ENCODE assay signal across 10 mouse cellular contexts in the genomic region with DNA sequence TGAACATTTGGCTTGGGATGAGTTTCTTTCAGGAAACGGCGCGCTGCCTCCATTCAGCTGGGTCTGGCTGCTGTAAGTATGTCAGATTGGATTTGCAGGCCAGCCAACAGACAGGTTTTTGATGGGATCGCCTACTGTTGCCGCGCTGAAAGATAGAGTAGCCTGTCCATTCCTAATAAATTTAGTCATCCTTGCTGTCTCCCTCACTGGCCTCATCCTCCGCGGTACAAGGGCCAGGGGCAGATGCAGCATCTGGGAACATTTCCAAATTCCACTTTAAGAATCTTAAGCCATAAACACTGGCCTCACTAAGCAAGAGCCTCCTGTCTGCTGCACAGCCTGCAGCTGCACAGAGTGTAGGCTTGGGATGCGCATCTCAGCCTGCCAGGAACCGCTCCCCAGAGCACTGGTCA.
DNase-seq lines count a peak whose midpoint lies in the region; ATAC-seq lines count a peak whose summit lies in the region.
"Had no signal": no experiment of that assay in that cellular context is flagged by ENCODE, and none has a peak within 500 bp of the region (broad histone marks: within the 10 kb centered on the region; RNA-seq: fewer than 3 reads in every experiment).

No protein-coding gene starts in this region.

- no peak overlapping the region for H3K9ac ChIP-seq in hindbrain, embryonic 16.5 days (ENCODE audit: low read depth, low read length)
- H3K9ac ChIP-seq in limb, embryonic 15.5 days: no peak overlapping the region
- H3K9ac ChIP-seq: embryonic facial prominence, embryonic 13.5 days had no signal

- H3K4me1 ChIP-seq in hindbrain, embryonic 16.5 days (ENCODE audit: control insufficient read depth, insufficient read depth, low read depth, low read length): peaks cover 3% of the 10 kb centered on the region; the same call in 1 of the 2 replicates
- no peaks in the 10 kb centered on the region for H3K4me1 ChIP-seq in hindbrain, embryonic 10.5 days (replicated peaks)
- no peaks in the 10 kb centered on the region for H3K4me1 ChIP-seq in limb, embryonic 15.5 days
- H3K4me1 ChIP-seq: embryonic facial prominence, embryonic 13.5 days had no signal

- no peaks in the 10 kb centered on the region for H3K36me3 ChIP-seq in hindbrain, embryonic 16.5 days (ENCODE audit: control insufficient read depth, insufficient read depth, low read length)
- no peaks in the 10 kb centered on the region for H3K36me3 ChIP-seq in hindbrain, embryonic 10.5 days
- no peaks in the 10 kb centered on the region for H3K36me3 ChIP-seq in limb, embryonic 15.5 days
- H3K36me3 ChIP-seq: embryonic facial prominence, embryonic 13.5 days had no signal

- H3K27me3 ChIP-seq in hindbrain, embryonic 16.5 days (replicated peaks; ENCODE audit: control insufficient read depth, insufficient read depth, low read length): no peaks in the 10 kb centered on the region
- H3K27me3 ChIP-seq in hindbrain, embryonic 10.5 days (ENCODE audit: insufficient read depth, poor library complexity, severe bottlenecking): no peaks in the 10 kb centered on the region
- H3K27me3 ChIP-seq in limb, embryonic 15.5 days: no peaks in the 10 kb centered on the region
- H3K27me3 ChIP-seq: embryonic facial prominence, embryonic 13.5 days had no signal

- H3K4me3 ChIP-seq in hindbrain, embryonic 16.5 days (ENCODE audit: low read length): no peak overlapping the region
- no peak overlapping the region for H3K4me3 ChIP-seq in hindbrain, embryonic 10.5 days
- H3K4me3 ChIP-seq in limb, embryonic 15.5 days: no peak overlapping the region
- H3K4me3 ChIP-seq: embryonic facial prominence, embryonic 13.5 days had no signal

- H3K4me2 ChIP-seq in hindbrain, embryonic 16.5 days (ENCODE audit: low read length): peak overlapping the region; percentile 6
- H3K4me2 ChIP-seq in limb, embryonic 15.5 days: no peak overlapping the region
- H3K4me2 ChIP-seq: embryonic facial prominence, embryonic 13.5 days had no signal

- H3K27ac ChIP-seq in hindbrain, embryonic 16.5 days (ENCODE audit: low read depth, low read length): no peak overlapping the region
- H3K27ac ChIP-seq in hindbrain, embryonic 10.5 days: no peak overlapping the region
- H3K27ac ChIP-seq in limb, embryonic 15.5 days: no peak overlapping the region
- H3K27ac ChIP-seq: embryonic facial prominence, embryonic 13.5 days had no signal

- no peak for DNase-seq in hindbrain, embryonic 10.5 days (ENCODE audit: low spot score)
- peak; percentile 4 for DNase-seq in ovary, postnatal 36 days (ENCODE audit: low spot score)
- DNase-seq in ovary, adult 18-20 months (ENCODE audit: low spot score): no peak
- no peak for DNase-seq in thymus, adult 18-20 months
- DNase-seq in adrenal gland, adult 8-10 months: no peak
- DNase-seq: kidney, postnatal 25 days had no signal

- no peaks in the 10 kb centered on the region for H3K9me3 ChIP-seq in hindbrain, embryonic 16.5 days (ENCODE audit: control insufficient read depth, low read length)
- no peaks in the 10 kb centered on the region for H3K9me3 ChIP-seq in hindbrain, embryonic 10.5 days
- H3K9me3 ChIP-seq in limb, embryonic 15.5 days: no peaks in the 10 kb centered on the region
- H3K9me3 ChIP-seq: embryonic facial prominence, embryonic 13.5 days had no signal

- ATAC-seq in hindbrain, embryonic 16.5 days: peak; percentile 92
- peak; percentile 61; the same call in 1 of the 2 replicates for ATAC-seq in limb, embryonic 15.5 days (ENCODE audit: insufficient number of reproducible peaks, low FRiP score, low TSS enrichment, low read depth)
- ATAC-seq: Patski had no signal

- WGBS in hindbrain, embryonic 16.5 days: 51% methylated on average over 10 of the region's 10 CpGs
- WGBS in hindbrain, embryonic 10.5 days: 93% methylated on average over 10 of the region's 10 CpGs
- 64% methylated on average over 10 of the region's 10 CpGs for WGBS in limb, embryonic 15.5 days
